Mouse (Mus musculus): ENCODE data around the gene Cacna1d.

The Cacna1d gene

GRCm38 (mm10) chr14:30137961-30138360 is 353.3 kb downstream of the Cacna1d start:
- no peak for DNase-seq

- DNase-seq: peak; percentile 82 to 84
These were observed 354.3 kb downstream of the Cacna1d start for GRCm38 (mm10) chr14:30136965-30137364.

GRCm38 (mm10) chr14:30135351-30135750 is 355.9 kb downstream of the Cacna1d start:
- no peak for DNase-seq

DNA sequence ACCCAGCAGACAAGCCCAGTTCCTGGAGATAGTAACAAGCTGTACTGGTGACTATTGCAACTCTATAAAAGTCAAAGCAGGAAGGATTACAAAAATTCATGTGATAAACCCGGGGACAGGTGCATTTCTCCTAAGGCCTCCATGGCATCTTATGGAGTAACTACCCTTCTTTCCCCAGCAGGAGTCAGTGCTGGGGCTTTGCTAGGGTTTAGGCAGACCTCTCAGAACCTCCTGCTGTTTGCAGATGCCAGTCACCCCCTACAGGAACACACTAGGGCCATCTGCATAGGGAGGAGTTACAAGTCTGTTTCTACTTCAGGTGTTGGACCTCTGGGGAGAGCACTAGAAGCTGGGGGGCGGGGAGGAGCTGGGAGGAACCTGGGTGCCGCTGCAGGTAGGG is 357.6 kb downstream of the Cacna1d start:
- no peak for DNase-seq

DNA sequence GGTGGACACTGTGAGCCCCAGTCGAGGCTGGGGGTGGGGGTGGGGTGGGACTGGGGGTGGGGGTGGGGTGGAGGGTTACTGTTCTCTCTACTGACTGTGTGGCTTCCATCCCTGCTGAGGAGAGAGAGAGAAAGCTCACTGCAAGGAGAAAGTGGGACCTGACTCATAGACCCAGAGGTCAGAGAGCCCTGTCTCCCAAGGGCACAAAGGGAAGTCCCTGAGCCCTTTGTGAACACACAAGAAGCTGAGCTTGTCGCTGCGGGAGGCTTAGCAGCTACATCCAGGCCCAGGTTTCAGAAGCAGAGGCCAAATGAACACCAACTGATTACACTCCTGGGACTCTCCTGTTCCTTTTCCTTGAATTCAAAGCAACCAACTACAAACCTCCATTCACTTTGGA is 360.0 kb downstream of the Cacna1d start:
- DNase-seq: no peak

- no peak for DNase-seq
These were observed 361.2 kb downstream of the Cacna1d start for GRCm38 (mm10) chr14:30130092-30130491.

DNA sequence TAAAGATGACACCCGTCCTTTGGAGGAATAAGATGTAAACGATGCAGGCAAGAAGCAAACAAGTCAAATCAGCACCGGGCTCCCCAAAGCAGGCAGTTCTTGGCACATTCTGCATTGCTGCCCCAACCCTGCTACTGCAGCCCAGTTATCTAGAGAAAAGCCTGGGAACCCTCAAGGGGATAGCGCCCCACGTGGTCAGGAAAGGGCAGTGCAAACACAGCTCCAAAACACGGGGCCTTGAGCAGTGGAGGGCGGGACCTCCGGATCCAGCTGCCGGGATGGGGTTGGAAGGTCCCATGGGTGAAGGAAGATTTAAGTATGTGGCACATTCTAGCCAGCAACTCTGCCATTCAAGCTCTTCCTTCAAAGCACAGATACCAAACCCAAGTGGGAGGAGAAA is 361.9 kb downstream of the Cacna1d start:
- peak; percentile 31 to 35 for DNase-seq

DNA sequence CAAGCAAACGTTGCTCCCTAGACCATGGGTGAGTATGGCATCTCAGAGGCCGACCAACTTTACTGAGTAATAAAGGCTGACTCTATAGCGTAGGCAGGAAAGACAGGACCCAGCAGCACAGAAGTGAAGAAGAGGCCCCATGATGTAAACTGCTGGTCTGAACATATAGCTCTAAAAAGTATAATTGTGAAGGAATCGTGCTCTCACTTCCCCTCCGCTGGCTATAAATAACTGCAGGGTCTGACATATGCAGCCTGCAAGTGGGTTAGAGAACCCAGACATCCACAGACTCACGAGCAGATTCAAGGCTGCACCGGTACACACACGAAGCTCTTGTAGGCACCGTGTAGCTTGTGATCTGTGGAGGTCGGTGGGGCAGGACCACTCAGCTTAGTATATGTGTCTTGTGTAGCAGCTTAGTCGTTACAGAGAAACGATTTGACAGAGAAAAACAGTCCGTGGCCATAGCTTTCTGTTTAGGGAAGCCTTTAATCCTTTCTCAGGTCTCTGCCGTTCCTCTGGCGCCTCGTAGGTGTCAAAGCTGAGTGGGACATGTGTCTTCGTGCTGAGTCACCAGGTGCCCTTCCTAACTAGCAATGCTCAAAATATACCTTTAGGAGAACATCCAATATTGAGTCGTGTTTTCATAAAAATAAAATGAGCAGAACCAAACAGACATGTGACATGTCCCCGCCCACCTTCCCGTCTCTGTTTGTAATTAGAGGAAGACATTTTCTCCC is 366.1 kb downstream of the Cacna1d start:
- DNase-seq: peak in 1 of 2 experiments; percentile 31

- no peak for DNase-seq
These were observed 371.2 kb downstream of the Cacna1d start for GRCm38 (mm10) chr14:30120023-30120422.

DNA sequence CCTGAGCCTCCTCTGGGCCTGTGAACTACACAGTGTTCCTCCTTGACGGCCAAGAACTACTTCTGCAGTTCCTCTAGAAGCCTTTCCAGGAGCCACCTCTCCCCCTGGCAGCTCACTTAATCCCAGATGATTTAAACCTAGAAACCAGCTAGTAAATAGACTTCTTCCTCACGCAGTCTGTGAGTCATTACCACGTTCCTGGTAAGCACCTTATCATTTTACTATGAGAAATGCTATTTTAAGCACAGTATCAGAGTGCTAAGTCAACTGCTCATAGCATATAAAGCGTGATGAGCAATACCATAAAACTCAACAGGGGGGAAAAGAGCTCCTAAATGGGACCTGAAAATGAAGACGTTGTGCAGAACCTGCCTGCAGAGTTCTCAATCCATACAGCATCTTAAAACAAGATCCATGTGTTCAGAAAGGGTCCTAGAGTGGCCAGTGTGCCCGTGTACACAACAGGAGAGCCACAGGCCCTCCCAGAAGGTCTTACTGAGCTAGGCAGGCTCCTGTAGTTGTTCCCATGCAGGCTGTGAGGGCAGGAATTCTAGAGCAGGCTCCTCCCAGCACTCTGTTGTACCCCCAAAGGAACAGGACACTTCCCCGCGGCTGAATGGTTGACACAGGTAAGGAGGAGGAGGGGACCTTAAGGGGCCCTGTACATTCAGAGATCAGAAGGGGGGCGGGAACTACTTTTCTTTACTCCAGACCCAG is 377.7 kb downstream of the Cacna1d start:
- DNase-seq: no peak

DNA sequence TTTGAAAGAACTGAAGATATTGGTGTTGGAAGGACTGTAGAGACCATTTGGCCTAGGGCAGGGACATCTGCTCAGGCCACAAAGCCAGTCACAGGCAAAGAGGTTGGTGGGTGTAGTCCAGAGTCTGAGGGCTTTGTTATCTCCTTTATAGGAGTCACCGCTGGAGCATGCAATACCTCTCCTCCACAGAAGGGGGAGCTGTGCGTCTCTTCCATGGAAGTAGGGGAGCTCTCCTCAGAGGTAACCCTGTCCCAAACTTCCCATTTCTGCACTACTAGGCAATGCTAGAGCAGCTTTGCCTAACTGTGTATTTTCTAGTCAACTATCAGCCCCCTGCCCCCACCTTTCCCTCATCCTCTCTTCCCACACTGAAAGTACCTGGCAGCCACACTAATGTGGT is 382.2 kb downstream of the Cacna1d start:
- peak; percentile 18 to 35 for DNase-seq

GRCm38 (mm10) chr14:30106550-30106949 is 384.7 kb downstream of the Cacna1d start:
- no peak for DNase-seq

DNA sequence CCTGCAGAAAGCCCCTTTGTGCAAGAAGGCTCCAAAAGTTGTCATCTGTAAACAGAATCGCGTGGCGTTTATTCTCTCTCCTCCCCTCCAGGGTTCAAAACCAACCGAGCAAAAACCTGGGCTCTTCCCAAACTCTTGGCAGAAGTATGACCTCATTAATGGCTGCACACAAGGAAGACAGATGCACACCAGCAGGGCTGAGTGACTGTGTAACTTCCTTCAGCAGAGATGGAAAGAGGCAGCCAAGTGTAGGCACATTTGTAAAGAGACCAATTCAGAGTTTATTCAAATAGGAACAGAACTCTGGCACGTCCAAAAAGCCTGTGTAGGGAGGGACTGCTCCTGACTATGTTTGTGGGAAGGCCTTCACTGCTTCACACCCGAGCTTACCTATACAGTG is 385.7 kb downstream of the Cacna1d start:
- DNase-seq: no peak

GRCm38 (mm10) chr14:30103946-30104536 is 387.2 kb downstream of the Cacna1d start:
- peak; percentile 53 to 73 for DNase-seq

- DNase-seq: peak; percentile 48 to 53
These were observed 394.0 kb downstream of the Cacna1d start for GRCm38 (mm10) chr14:30097239-30097638.

GRCm38 (mm10) chr14:30092426-30092825 is 398.8 kb downstream of the Cacna1d start:
- DNase-seq: no peak

DNA sequence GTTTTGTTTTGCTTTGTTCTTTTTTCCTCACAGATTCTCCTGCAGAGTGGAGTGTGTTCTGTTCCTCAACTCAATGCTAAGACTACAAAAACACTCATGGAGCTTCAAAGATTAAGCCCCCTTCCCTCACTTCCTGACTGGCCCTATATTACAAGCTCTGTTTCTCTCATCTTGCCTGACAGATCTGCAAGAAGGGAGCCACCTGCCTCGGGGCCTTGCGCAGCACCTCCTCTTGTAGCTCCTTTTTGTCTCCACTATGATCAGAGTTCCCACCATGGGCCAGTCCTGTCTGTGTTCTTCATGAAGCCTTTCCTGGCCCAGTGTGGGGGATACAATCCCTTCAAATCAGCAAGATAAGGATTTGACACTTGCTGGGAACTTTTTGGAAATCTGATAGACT is 399.2 kb downstream of the Cacna1d start:
- peak; percentile 37 to 54 for DNase-seq

- DNase-seq: no peak
These were observed 411.5 kb downstream of the Cacna1d start for GRCm38 (mm10) chr14:30079729-30080128.

DNA sequence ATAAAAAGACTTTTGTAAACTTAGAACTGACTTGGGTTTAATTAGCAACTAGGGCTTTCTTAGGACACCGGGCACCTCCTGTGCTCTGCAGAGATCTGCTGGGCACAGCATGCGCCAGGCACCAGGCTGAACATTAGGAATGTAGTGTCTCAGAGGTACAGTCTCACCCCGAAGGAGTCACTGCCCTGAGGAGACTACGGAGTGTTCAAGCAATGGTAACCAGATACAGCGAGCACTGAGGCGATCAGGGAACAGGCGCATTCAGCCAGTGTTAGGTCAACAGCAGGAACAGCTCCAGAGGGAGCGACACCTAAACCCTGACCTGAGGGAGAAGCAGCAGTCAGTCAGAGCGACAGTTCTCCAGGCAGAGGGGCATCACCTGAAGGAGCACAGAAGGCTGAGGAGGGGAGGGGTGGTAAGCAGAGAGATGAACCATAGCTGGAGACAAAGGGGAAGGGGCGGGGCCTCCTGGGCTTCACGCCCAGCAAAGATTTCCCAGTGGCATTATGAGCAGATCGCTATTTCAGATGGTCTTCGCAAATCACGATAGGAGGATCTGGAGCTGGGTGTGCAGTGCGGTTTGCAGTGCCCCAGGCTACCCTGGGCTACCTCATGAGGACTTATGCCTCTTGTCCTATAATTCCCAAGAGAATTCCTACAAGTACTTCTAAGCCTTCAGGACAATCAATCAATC is 413.0 kb downstream of the Cacna1d start:
- no peak for DNase-seq

GRCm38 (mm10) chr14:30075268-30075887 is 415.9 kb downstream of the Cacna1d start:
- DNase-seq: no peak

- DNase-seq: no peak
These were observed 422.7 kb downstream of the Cacna1d start for GRCm38 (mm10) chr14:30068566-30068965.

DNA sequence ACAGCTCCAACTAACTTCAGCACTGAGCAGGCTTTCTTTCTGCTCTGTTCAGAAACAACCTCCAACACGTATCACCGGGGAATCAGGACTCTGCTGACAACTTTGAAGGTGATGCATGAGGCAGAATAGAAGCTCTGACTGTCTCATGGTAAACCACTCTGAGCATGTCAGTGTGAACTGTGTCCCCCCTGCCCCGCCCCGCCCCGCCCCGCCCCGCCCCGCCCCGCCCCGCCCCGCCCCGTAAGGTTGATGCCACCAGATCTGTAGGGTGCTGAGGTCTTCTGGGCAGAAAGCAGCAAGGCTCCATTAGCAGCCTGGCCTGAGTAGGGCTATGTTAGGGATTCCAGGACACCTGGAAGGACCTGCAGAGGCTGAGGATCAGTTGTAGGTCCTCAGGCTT is 424.5 kb downstream of the Cacna1d start:
- DNase-seq: no peak

DNA sequence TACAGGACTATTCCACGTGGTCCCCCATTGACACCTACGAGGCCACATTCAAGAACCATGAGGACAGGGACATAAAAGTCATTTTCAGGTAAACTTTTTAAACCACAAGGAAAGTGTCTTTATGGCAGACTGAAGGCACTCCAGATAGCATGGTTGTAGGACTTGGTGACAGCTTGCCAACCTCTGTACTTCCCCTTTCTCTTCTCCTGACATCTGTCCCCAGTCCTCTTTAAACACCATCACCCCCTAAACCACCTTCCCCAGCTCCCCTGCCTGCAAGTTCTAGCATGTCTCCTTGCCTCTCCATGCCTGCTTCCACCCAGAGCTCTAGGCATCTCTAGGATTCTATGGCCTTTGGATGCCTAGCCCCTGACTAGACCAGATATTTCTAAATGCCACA is 426.4 kb downstream of the Cacna1d start:
- no peak for DNase-seq

Measured in thymus, postnatal 36 days (tissue).